Mouse (Mus musculus): ENCODE measurements around the gene Parl.

Gene Parl

GRCm38 (mm10) chr16:20301770-20302649 lies at the start of gene Parl:
Gene Parl (minus strand): TSS chr16:20302387.
- peak; percentile 94 for DNase-seq

GRCm38 (mm10) chr16:20345464-20345863 lies 43.3 kb upstream of the Parl start:
- DNase-seq = no peak

DNA sequence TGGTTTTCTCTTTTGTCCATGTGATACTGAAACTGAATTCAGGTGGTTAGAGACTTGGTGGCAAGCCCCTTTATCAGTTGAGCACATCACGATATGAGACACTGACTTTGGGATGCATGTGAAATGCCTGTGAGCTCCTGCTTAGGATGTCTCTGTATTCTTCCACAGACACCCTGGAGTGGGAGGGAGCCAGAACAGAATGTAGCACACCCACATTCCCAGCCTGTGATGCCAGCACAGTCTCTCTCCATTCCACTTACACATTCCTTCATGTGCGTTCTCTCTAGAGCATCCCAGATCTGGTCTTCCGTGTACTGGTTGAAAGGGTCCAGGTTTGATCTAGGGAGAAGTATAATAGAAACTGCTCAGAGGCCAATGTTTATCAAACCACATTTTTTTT lies 36.4 kb upstream of the Parl start:
- DNase-seq = no peak

DNA sequence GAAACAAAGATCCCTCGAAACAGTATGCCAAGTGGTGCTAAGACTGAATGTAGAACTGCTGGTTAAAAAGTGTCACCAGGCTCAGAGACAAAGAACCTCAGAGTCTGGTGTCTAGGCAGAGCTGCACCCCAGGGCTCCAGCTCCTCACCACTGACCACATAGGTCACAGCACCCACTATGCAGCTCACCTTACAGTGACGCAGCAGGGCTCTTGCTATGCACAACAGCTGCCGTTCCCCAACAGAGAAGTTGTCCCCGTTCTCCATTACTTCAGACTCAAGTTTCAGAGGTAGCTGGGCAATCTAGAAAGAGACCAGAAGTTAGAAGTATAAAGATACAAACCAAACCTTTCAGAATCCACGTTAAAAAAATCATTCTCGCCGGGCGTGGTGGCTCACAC lies 32.7 kb upstream of the Parl start:
- no peak for DNase-seq

DNA sequence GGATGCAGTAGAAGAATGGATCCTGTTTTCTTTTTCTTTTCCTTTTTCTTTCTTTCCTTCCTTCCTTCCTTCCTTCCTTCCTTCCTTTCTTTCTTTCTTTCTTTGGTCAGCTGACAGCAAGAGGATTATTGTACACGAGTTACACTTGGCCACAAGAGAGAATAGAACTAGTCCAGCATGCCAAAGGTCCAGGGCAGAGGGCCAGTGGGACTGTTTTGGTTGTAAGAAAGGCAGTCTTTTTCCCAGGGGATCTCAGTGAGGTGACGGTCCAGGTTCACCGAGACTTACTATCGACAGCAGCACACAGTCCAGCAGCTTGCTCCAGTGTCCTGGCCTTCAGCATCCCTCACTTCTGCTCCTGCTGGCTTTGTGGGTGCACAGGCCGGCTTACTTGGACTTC lies 26.1 kb upstream of the Parl start:
- DNase-seq = no peak

- DNase-seq = no peak
Observed at GRCm38 (mm10) chr16:20325286-20325685, 23.1 kb upstream of the Parl start, which contains the start of gene Cyp2ab1. Gene Cyp2ab1 (minus strand): TSS chr16:20325404.

DNA sequence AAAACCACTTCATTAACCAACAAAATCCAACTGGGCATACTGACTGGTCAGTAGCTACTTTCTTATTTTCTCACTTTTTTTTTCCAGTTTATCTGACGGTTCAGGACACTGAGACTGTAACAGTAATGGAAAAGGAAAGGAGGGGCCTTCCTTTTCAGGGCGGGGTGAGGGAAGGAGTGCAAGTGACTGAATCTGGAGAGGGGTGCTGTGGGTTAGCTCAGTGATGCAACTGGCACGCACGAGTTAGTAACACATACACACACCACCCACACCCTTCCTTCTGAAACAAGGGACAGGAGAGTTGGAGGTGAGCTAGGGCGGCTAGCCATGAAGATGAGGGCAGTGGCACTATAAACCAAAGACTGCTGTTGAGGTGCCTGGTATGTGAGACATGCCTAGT lies 21.7 kb upstream of the Parl start:
- DNase-seq = no peak

- DNase-seq = no peak
Observed at GRCm38 (mm10) chr16:20322274-20322673, 20.1 kb upstream of the Parl start.

- DNase-seq = no peak
Observed at GRCm38 (mm10) chr16:20316770-20317169, 14.6 kb upstream of the Parl start.

GRCm38 (mm10) chr16:20315266-20315665 lies 13.1 kb upstream of the Parl start:
- no peak for DNase-seq

GRCm38 (mm10) chr16:20312272-20312671 lies 10.1 kb upstream of the Parl start:
- DNase-seq = no peak

DNA sequence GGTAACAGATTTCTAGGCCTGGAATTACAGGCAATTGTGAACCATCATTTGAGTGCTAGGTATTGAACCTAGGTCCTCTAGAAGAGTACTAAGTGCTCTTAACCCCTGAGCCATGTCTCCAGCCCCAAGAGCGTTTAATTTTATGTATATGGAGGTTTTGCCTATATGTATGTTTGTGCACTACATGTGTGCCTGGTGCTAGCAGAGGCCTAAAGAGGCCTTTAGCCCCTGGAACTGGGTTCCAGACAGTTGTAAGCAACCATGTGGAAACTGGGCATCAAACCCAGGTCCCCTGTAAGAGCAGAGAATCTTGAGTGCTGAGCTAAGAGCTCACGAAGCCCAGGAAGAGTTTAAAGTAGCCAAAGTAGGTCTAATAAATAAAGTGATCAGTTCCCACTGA lies 2.1 kb downstream of the Parl start:
- DNase-seq = no peak

DNA sequence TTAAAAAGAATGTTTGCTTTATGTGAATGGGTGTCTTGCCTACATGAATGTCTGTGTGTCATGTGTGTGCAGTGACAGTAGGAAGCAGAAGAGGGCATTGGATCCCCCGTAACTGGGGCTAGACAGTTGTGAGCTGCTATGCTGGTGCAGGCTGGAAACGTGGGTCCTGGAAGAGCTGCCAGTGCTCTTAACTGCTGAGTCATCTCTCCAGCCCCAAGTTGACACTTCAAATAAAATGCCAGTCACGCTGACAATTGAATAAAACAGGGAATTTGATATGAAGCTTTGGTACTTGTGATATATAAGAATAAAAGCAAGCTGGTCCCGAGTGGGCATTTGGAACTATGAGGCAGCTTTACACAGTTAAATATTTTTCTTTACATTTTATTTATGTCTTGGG lies 21.9 kb downstream of the Parl start:
- no peak for DNase-seq

- no peak for DNase-seq
Observed at GRCm38 (mm10) chr16:20279395-20279794, 22.8 kb downstream of the Parl start.

DNA sequence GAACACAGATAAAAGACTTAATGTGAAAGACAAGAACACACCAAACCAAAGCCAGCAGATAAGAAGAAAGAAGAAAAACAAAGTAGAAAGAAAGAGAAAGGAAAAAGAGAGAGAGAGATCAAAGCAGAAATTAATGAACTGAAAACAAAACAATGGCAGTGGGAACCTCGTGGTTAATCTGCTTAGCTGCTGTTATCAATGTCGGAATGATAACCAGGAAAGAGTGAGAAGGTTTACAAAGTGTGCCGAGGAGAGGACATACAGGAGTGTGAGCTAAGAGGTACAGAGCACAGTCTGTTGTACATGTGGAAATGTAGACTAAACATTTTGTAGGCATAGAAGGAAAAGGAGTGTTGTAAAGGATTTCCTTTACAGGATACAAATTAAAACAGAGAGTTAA lies 29.2 kb downstream of the Parl start:
- DNase-seq = no peak

- no peak for DNase-seq
Observed at GRCm38 (mm10) chr16:20271339-20271738, 30.8 kb downstream of the Parl start.

GRCm38 (mm10) chr16:20265089-20265488 lies 37.1 kb downstream of the Parl start:
- DNase-seq = no peak

GRCm38 (mm10) chr16:20257926-20258325 lies 44.3 kb downstream of the Parl start:
- no peak for DNase-seq

- no peak for DNase-seq
Observed at GRCm38 (mm10) chr16:20248442-20249174, 53.6 kb downstream of the Parl start.

DNA sequence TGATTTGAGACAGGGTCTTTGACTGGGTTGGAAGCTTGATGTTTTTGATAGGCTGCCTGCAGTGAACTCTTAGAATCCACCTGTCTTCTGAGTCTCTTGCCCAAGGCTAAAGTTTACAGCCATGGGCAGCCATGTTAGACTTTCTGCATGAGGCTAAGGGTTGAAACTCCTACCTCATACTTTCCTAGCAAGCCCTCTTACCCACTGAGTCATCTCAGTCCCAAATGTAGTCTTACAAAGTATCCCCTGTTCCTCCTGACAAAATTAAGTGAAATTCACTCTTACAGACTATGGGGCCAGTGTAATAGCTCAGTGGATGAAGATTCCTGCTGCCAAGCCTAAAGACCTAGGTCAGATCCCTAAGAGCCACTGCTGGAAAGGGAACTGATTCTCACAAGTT lies 55.1 kb downstream of the Parl start:
- no peak for DNase-seq

DNA sequence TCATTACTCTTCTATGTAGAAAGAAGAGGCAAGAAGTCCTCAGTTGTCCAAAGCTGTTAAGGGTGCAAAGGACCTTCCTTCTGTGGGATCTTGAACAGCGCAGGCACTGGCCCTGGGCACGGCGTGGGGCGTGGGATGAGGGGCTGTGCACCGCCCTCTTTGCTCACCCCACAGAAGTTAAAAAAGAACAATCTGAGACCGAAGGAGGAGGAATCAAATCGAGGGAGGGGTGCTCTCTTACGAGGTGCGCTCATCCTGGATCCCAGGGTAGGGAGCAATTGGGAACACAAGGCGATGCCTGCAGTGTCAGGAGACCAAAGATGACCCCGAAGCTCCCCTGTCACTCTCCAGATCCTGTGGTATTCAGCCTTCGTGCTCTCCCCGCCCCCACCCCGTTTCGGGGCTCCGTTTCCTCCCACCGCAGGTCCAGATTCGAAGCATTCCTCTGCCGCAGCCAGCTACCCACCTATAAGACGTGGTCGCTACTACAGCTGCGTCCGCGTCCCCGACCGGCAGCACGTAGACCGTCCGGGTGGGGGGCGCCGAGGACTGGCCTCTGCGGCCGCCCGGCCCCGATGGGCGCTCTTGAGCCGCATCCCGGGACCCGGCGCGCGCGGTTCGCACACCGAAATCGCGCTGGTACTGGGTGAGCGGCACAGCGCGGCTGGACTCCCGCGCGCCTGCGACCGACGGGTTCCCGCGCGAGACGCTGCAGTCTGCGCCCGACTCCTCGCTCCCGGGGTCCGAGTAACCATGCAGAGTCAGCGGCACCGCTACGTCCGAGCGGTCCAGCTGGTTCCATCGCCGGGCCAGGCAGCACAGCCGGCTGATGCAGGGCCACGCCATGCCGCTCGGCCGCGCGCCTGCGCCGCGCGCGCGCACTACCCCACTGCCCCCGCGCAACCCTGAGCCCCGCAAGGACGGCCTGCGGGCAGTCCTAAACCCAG lies 61.4 kb downstream of the Parl start, which contains the start of gene Map6d1:
Gene Map6d1, minus strand, starts transcription at position 891 of the 947 bp plus-strand sequence.
- DNase-seq = peak; percentile 61

DNA sequence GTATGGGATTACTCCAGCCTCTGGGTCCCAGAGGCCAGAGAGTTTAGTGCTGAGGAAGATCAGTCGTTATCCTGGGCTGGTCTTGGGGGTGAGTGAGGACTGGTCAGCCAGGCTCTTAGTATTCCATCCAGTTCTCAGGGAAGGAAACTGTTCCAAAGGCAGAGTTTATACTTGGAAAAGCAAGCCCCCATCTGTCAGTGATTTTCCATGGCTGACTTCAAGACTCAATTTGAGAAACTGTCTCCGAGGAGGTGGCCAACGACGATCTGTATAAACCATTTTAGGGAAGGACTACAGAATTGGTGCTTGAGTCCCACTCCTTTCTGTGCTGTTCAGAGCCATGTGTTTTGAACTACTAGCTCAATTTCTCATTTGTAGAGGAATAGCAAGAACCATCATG lies 63.5 kb downstream of the Parl start:
- no peak for DNase-seq

GRCm38 (mm10) chr16:20237426-20237825 lies 64.8 kb downstream of the Parl start:
- peak; percentile 18 for DNase-seq

Data from kidney, postnatal 10 days (tissue).